Mouse (Mus musculus): Measurements from ENCODE around the gene Ppp1r14c.

DNA sequence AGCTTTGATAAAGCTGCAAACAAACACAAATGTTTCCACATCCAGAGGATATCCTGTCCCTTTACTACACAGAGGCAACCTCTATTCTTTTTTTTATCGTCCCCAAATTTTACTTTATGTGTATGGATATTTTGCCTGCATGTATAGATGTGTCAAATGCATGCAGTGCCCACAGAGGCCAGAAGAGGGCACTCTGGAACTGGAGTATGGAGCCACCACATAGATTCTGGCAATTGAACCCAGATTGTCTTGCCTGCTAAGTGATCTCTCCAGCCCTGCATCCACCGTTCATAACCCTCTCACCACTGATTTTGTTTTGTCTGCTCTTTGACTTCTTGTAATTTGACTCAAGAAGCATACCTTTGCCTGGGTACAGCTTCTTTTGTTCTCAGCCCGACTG is 33.0 kb upstream of the Ppp1r14c start:
- TF ChIP-seq CTCF (IDR thresholded peaks at IDR 0.05; ENCODE audit: low read depth), result peak; percentile 82
- TF ChIP-seq EP300 (IDR thresholded peaks at IDR 0.05; ENCODE audit: low read depth), result no peak

Data from liver, postnatal 0 days (tissue).